Mouse (Mus musculus) stomach, embryonic 14.5 days (tissue): ENCODE measurements around the gene Cdk8. TPM values are rescaled to one million over a fixed set of nuclear protein-coding genes. Genes with fewer than 3 reads are reported as not detected.
"Not testable (repeated sequence)": the region's sequence is repeated elsewhere in the genome, so short reads cannot be mapped to it uniquely, and the experiment has no call there.

Source experiments
- ATAC-seq: fragments of 200-750 bp; cut with Nextera tagmentation; 2 replicates; pipeline ENCODE4 v1.8.0; 2017; ENCODE audit warnings: low read depth, moderate TSS enrichment; ENCODE audit not compliant: insufficient number of reproducible peaks, insufficient read depth, low FRiP score
- H3K27ac ChIP-seq: fragments of 300-500 bp; sonication (generic); 2 replicates; pipeline ENCODE4 v1.5.1; 2014; ENCODE audit warnings: mild to moderate bottlenecking, low read length, moderate library complexity, mixed read lengths
- H3K27me3 ChIP-seq: fragments of 300-500 bp; sonication (generic); 2 replicates; pipeline ENCODE4 v1.6.1; 2014; ENCODE audit warnings: low read length, control low read depth, mixed read lengths; ENCODE audit not compliant: control insufficient read depth, insufficient read depth
- H3K36me3 ChIP-seq: fragments of 300-500 bp; sonication (generic); 2 replicates; pipeline ENCODE4 v1.6.1; 2014; ENCODE audit warnings: mild to moderate bottlenecking, control low read depth, low read length, moderate library complexity, mixed read lengths; ENCODE audit not compliant: control insufficient read depth, insufficient read depth
- H3K4me1 ChIP-seq: fragments of 300-500 bp; sonication (generic); 2 replicates; pipeline ENCODE4 v1.6.1; 2014; ENCODE audit warnings: low read length, control low read depth, mixed read lengths; ENCODE audit not compliant: control insufficient read depth, insufficient read depth
- H3K4me2 ChIP-seq: fragments of 300-500 bp; sonication (generic); replicated peaks from 2 replicates; pipeline ENCODE4 v1.6.1; 2014; ENCODE audit warnings: low read depth, low read length, control low read depth
- H3K4me3 ChIP-seq: fragments of 300-500 bp; sonication (generic); 2 replicates; pipeline ENCODE4 v1.5.1; 2014; ENCODE audit warnings: low read depth, low read length, control low read depth
- H3K9ac ChIP-seq: fragments of 300-500 bp; sonication (generic); replicated peaks from 2 replicates; pipeline ENCODE4 v1.6.1; 2014; ENCODE audit warnings: low read depth, mild to moderate bottlenecking, control low read depth, low read length, moderate library complexity, mixed read lengths
- H3K9me3 ChIP-seq: fragments of 300-500 bp; sonication (generic); 2 replicates; pipeline ENCODE4 v1.6.1; 2016; ENCODE audit warnings: low read depth, low read length, control low read depth; ENCODE audit not compliant: control insufficient read depth
- whole genome bisulfite sequencing: fragments of 180-500 bp; shearing (Covaris S2); extraction: QIAGEN DNeasy Blood & Tissue Kit; methylation state at CpG from one replicate; pipeline ENCODE4 v1.1.7; 2014; 5-methylcytosine and 5-hydroxymethylcytosine counted together
- polyA plus RNA-seq: library from polyadenylated mRNA; unstranded; fragments of >200 nt; fragmentation: Nextera tagmentation; extraction: Ambion mirVana; gene quantifications from 2 replicates; pipeline ENCODE4 v1.2.1, GENCODE M21; 2014

The Cdk8 gene
- 24.6 and 24.7 TPM in 2 replicates for polyA plus RNA-seq

- H3K4me1 ChIP-seq: peaks cover 12% of the 10 kb centered on the region
- H3K27me3 ChIP-seq: no peaks in the 10 kb centered on the region
- no peaks in the 10 kb centered on the region for H3K36me3 ChIP-seq
- H3K9ac ChIP-seq: peak within 1 kb of the TSS; percentile 89
- peak; percentile 89 for ATAC-seq
- peak within 1 kb of the TSS; percentile 75 for H3K4me2 ChIP-seq
- no peaks in the 10 kb centered on the region for H3K9me3 ChIP-seq
- under 1% methylated on average over 89 of the region's 102 CpGs for WGBS
- peak within 1 kb of the TSS; percentile 97 for H3K27ac ChIP-seq
- peak within 1 kb of the TSS; percentile 76 for H3K4me3 ChIP-seq
Measured at GRCm38 (mm10) chr5:146230864-146231654, at the start of gene Cdk8. Gene Cdk8 (plus strand): TSS chr5:146231230.

GRCm38 (mm10) chr5:146185204-146185603 is 45.8 kb upstream of the Cdk8 start, which contains the start of gene 1700001J03Rik:
Gene 1700001J03Rik (minus strand): TSS chr5:146185304.
- 78% methylated on average over 4 of the region's 4 CpGs for WGBS
- not testable (repeated sequence) for H3K9me3 ChIP-seq, H3K4me3 ChIP-seq, H3K4me2 ChIP-seq, H3K27me3 ChIP-seq, H3K36me3 ChIP-seq, H3K4me1 ChIP-seq, H3K27ac ChIP-seq, H3K9ac ChIP-seq, ATAC-seq

DNA sequence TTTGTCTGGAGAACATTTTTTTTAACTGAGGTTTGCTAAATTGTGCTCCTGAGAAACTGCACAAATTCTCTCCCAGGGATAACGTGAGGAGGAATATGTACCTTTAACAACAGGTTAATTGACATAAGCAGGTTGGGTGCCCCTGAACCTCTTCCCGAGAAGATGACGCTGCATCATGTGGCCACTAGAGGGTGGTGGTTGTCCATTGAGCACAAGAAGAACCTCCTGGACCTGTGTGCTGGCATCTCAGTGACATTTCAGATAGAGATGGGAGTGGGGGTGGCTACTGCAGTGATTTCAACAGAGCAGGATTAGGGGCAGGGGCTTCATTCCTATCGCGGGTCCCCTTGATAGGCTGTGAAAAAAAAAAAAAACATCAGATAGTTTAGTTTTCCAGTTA is 43.6 kb upstream of the Cdk8 start:
- not testable (repeated sequence) for H3K9ac ChIP-seq, ATAC-seq, H3K9me3 ChIP-seq, H3K4me1 ChIP-seq, H3K36me3 ChIP-seq, H3K27ac ChIP-seq, H3K4me3 ChIP-seq, H3K4me2 ChIP-seq, H3K27me3 ChIP-seq
- WGBS: 21% methylated on average over 5 of the region's 5 CpGs

DNA sequence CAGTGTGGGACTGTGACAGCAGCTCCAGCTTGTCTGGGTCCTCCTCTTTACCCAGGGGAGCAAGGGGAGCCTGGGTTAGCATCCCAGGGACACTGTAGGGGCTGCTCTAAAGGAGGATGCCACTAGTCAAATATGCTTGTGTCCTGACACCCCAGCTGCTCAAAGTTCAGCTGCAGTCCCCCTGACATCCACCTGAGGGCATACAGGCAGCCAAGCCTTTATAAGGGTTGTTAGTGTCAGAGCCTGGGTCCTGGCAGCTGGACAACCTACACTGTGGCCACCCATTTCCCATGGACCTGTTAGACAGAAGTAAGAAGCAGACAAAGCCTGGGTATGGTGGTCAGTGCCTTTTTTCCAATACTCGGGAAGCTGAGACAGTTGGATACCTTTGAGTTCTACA is 42.9 kb upstream of the Cdk8 start:
- Histone ChIP-seq H3K27ac (no peak overlapping the region), H3K4me1 (no peaks in the 10 kb centered on the region), H3K27me3 (no peaks in the 10 kb centered on the region), H3K9ac (no peak overlapping the region), H3K4me3 (no peak overlapping the region), H3K4me2 (no peak overlapping the region), H3K9me3 (no peaks in the 10 kb centered on the region), H3K36me3 (no peaks in the 10 kb centered on the region)
- 91% methylated on average over 1 of the region's 1 CpGs for whole genome bisulfite sequencing
- no peak for ATAC-seq

- no peaks in the 10 kb centered on the region for H3K4me1 ChIP-seq
- no peaks in the 10 kb centered on the region for H3K9me3 ChIP-seq
- no peak overlapping the region for H3K4me3 ChIP-seq
- H3K36me3 ChIP-seq: no peaks in the 10 kb centered on the region
- H3K4me2 ChIP-seq: no peak overlapping the region
- no peak overlapping the region for H3K9ac ChIP-seq
- H3K27ac ChIP-seq: no peak overlapping the region
- no peaks in the 10 kb centered on the region for H3K27me3 ChIP-seq
- WGBS: 92% methylated on average over 7 of the region's 7 CpGs
- no peak for ATAC-seq
Measured at GRCm38 (mm10) chr5:146188712-146189111, 42.3 kb upstream of the Cdk8 start.

GRCm38 (mm10) chr5:146190093-146190492 is 40.9 kb upstream of the Cdk8 start:
- no peak for ATAC-seq
- Histone ChIP-seq H3K9me3 (no peaks in the 10 kb centered on the region), H3K4me1 (no peaks in the 10 kb centered on the region), H3K4me2 (no peak overlapping the region), H3K9ac (no peak overlapping the region), H3K36me3 (no peaks in the 10 kb centered on the region), H3K27me3 (no peaks in the 10 kb centered on the region), H3K4me3 (no peak overlapping the region), H3K27ac (no peak overlapping the region)
- WGBS: 62% methylated on average over 4 of the region's 4 CpGs

GRCm38 (mm10) chr5:146190501-146191269 is 40.3 kb upstream of the Cdk8 start:
- Histone ChIP-seq H3K27ac (no peak overlapping the region), H3K4me1 (no peaks in the 10 kb centered on the region), H3K9me3 (no peaks in the 10 kb centered on the region), H3K27me3 (no peaks in the 10 kb centered on the region), H3K9ac (no peak overlapping the region), H3K4me2 (no peak overlapping the region), H3K36me3 (no peaks in the 10 kb centered on the region), H3K4me3 (no peak overlapping the region)
- WGBS: 46% methylated on average over 3 of the region's 3 CpGs
- ATAC-seq: no peak

DNA sequence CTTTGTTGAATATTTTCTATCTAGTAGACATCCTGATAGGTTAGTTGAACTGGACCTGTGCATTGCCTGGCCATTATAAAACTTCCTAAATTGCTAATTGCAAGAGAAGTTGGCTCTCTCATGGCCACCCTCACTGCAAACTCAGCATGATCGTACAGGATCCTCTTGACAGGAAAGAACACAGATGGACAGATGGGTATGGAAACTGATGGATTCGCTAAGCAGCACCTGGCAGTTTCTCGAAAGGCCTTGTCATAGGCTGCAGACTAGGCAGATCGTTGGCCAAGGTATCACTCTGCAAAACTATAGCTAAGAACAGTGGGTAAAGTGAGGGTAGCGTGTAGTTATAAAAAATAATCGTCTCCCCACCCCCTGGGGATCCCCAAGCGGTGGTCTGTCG is 37.7 kb upstream of the Cdk8 start:
- no peak for ATAC-seq
- WGBS: 88% methylated on average over 8 of the region's 8 CpGs
- no peaks in the 10 kb centered on the region for H3K36me3 ChIP-seq

More for the DNA sequence above, 37.7 kb upstream of the Cdk8 start:
- H3K4me3 ChIP-seq: no peak overlapping the region
- H3K27ac ChIP-seq: no peak overlapping the region
- H3K4me2 ChIP-seq: no peak overlapping the region
- H3K4me1 ChIP-seq: no peaks in the 10 kb centered on the region
- no peaks in the 10 kb centered on the region for H3K27me3 ChIP-seq
- H3K9me3 ChIP-seq: no peaks in the 10 kb centered on the region
- no peak overlapping the region for H3K9ac ChIP-seq
